Mouse (Mus musculus): ENCODE data around the gene Il4.

GRCm38 (mm10) chr11:53632122-53632733 is 13.8 kb upstream of the Il4 start:
- TF ChIP-seq EP300 (IDR thresholded peaks at IDR 0.05; ENCODE audit: insufficient read depth, low read depth, low read length) (no peak), POLR2A (IDR thresholded peaks at IDR 0.05; ENCODE audit: insufficient read depth, low read depth, low read length) (no peak), CTCF (IDR thresholded peaks at IDR 0.05) (peak; percentile 47)
